14 mouse cellular contexts compared by ENCODE assay signal in genomic region chr6:119079626-119080025, GRCm38 (mm10).
DNase-seq lines count a peak whose midpoint lies in the region; ATAC-seq lines count a peak whose summit lies in the region.
"Had no signal": no experiment of that assay in that cellular context is flagged by ENCODE, and none has a peak within 500 bp of the region (broad histone marks: within the 10 kb centered on the region; RNA-seq: fewer than 3 reads in every experiment).

No protein-coding gene starts in this region.

- ATAC-seq in frontal cortex, adult (ENCODE audit: low TSS enrichment): peak; percentile 36; the same call in 1 of the 2 replicates
- ATAC-seq: forebrain, embryonic 15.5 days; intestine, embryonic 15.5 days; midbrain, embryonic 13.5 days had no signal

- no peak for DNase-seq in frontal cortex, postnatal 14 days (ENCODE audit: low spot score in 2 of 2)
- peak; percentile 45 for DNase-seq in layer of hippocampus, adult 11-12 months (ENCODE audit: low spot score)
- DNase-seq in layer of hippocampus, postnatal 14 days (ENCODE audit: low spot score in 2 of 2): no peak
- DNase-seq in right cerebral cortex, postnatal 25 days: peak; percentile 26
- no peak for DNase-seq in right cerebral cortex, postnatal 36 days (ENCODE audit: low spot score in 2 of 2)
- DNase-seq in thymus, postnatal 14 days: no peak
- DNase-seq in adrenal gland, postnatal 14 days: no peak
- DNase-seq: gastrocnemius, postnatal 14 days; lung, postnatal 4 days; thymus, postnatal 36 days had no signal

Comparison
In these comparisons a context has a peak if more than half of its experiments do, and no peak if none do; other contexts are left out.
1. DNase-seq: peak in layer of hippocampus, adult 11-12 months (single experiment) and right cerebral cortex, postnatal 25 days (single experiment); none in frontal cortex, postnatal 14 days (0 of 2), layer of hippocampus, postnatal 14 days (0 of 2), right cerebral cortex, postnatal 36 days (0 of 2), thymus, postnatal 14 days (single experiment) and adrenal gland, postnatal 14 days (single experiment).